Mouse (Mus musculus) bone marrow, adult 2 months (tissue): ENCODE results near the gene Proser2. TPM values are rescaled to one million over a fixed set of nuclear protein-coding genes. Genes with fewer than 3 reads are reported as not detected.
"Not testable (repeated sequence)": the region's sequence is repeated elsewhere in the genome, so short reads cannot be mapped to it uniquely, and the experiment has no call there.

Experiments
- H3K27ac ChIP-seq: fragments of 200-500 bp; 2 replicates; pipeline ENCODE4 v1.5.1; 2012; ENCODE audit warnings: low read depth, mild to moderate bottlenecking, control low read depth, inconsistent platforms, low read length; ENCODE audit not compliant: control insufficient read depth, poor library complexity, insufficient read depth
- H3K4me1 ChIP-seq: fragments of 200-500 bp; 2 replicates; pipeline ENCODE4 v1.6.1; 2011; ENCODE audit warnings: low read length; ENCODE audit not compliant: control insufficient read depth, insufficient read depth
- H3K4me3 ChIP-seq: fragments of 200-500 bp; replicated peaks from 2 replicates; pipeline ENCODE3; 2011; ENCODE audit warnings: mild to moderate bottlenecking, low read depth, low read length, control low read depth; ENCODE audit not compliant: control insufficient read depth
- CTCF ChIP-seq: fragments of 200-500 bp; IDR thresholded peaks from 2 replicates; pipeline ENCODE4 v1.5.1; 2011; ENCODE audit warnings: low read length, control low read depth; ENCODE audit not compliant: control insufficient read depth, insufficient read depth
- POLR2A ChIP-seq: fragments of 200-500 bp; IDR thresholded peaks from 2 replicates; pipeline ENCODE4 v1.6.1; 2011; ENCODE audit warnings: low read depth, mild to moderate bottlenecking, control low read depth, low read length, borderline replicate concordance; ENCODE audit not compliant: control insufficient read depth
- WGBS: fragments of 180-500 bp; shearing (Covaris S2); methylation state at CpG from one replicate; pipeline ENCODE4 v1.1.7; 2018; 5-methylcytosine and 5-hydroxymethylcytosine counted together
- polyA plus RNA-seq: library from polyadenylated mRNA; stranded (reverse); fragments of >200 nt; gene quantifications from 2 replicates; pipeline ENCODE4 v1.2.4, GENCODE M21; 2011; ENCODE audit warnings: low replicate concordance; ENCODE audit not compliant: missing spikeins, insufficient read depth, insufficient read length

Gene Proser2
- polyA plus RNA-seq, 1 experiment = 7.2 TPM

DNA sequence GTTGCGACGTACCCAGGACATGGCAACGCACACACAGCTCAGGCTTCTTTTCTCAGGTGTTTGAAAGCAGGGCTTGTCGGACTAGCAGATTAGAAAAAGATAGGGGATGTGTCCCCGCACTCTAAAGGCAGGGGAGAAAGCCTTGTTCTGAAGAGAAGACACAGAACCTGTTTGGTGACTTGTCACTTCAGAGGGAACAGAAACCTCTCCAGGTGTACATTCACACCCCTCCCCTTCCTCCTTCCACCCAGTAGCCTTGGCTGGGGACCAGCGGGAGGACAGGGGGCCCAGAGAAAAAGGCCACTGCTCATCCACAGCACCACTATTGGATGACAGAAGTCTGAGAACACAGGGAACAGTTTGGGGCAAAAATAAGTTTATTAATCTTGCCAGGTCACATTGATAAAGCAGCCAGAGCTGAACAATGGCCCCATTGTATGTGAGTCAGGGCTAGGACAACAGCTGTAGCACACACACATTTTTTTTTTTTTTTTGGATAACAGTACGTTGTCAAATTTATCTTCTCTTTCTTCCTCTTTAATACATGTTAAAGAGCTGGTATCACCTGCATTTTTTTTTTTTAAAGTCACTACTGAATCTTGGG lies 32.8 kb downstream of the Proser2 start:
- WGBS = 82% methylated on average over 7 of the region's 7 CpGs

DNA sequence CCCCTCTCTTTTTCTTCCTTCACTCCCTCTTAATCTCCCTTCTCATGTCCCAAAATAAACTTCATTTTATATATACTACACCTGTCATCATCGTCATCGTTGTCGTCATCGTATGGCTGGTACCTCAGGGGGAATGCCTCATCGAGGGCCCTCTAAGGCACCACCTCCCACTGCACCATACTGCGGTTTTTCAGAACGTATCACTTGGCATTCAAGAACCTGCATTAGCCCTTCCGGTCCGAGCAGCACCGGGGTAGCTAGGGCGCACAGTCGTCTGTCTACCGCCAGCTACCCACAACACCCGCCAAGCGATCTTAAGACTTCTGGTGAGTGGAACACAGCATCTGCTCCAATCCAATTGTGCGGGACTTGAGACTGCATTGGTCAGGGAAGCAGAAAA lies 40.1 kb downstream of the Proser2 start:
- not testable (repeated sequence) for H3K4me1 ChIP-seq, H3K4me3 ChIP-seq, H3K27ac ChIP-seq
- WGBS = 90% methylated on average over 16 of the region's 16 CpGs

More for the DNA sequence above, 32.8 kb downstream of the Proser2 start:
- Histone ChIP-seq H3K27ac (no peak overlapping the region), H3K4me3 (no peak overlapping the region), H3K4me1 (no peaks in the 10 kb centered on the region)
- TF ChIP-seq CTCF (no peak), POLR2A (no peak)

- TF ChIP-seq CTCF (no peak), POLR2A (no peak)
- Histone ChIP-seq H3K27ac (no peak overlapping the region), H3K4me1 (no peaks in the 10 kb centered on the region; the same call in 1 of the 2 replicates), H3K4me3 (no peak overlapping the region)
- 84% methylated on average over 5 of the region's 5 CpGs for WGBS
These were observed 42.9 kb downstream of the Proser2 start for GRCm38 (mm10) chr2:6087151-6087550.

- Histone ChIP-seq H3K4me1 (no peaks in the 10 kb centered on the region; the same call in 1 of the 2 replicates), H3K27ac (no peak overlapping the region), H3K4me3 (no peak overlapping the region)
- WGBS = 46% methylated on average over 19 of the region's 19 CpGs
- TF ChIP-seq CTCF (no peak), POLR2A (no peak)
These were observed 44.1 kb downstream of the Proser2 start for GRCm38 (mm10) chr2:6085622-6086530.

- no peak overlapping the region for H3K27ac ChIP-seq
- TF ChIP-seq CTCF (no peak), POLR2A (no peak)
- 65% methylated on average over 1 of the region's 1 CpGs for WGBS
These were observed 46.3 kb downstream of the Proser2 start for GRCm38 (mm10) chr2:6083696-6084095.

GRCm38 (mm10) chr2:6082615-6083014 lies 47.4 kb downstream of the Proser2 start:
- WGBS = 79% methylated on average over 6 of the region's 6 CpGs
- Histone ChIP-seq H3K27ac (no peak overlapping the region), H3K4me1 (no peaks in the 10 kb centered on the region; the same call in 1 of the 2 replicates), H3K4me3 (no peak overlapping the region)
- TF ChIP-seq CTCF (no peak), POLR2A (no peak)

More at GRCm38 (mm10) chr2:6083696-6084095, 46.3 kb downstream of the Proser2 start:
- Histone ChIP-seq H3K4me1 (no peaks in the 10 kb centered on the region; the same call in 1 of the 2 replicates), H3K4me3 (no peak overlapping the region)

GRCm38 (mm10) chr2:6081108-6081507 lies 48.9 kb downstream of the Proser2 start:
- no peak overlapping the region for H3K27ac ChIP-seq
- H3K4me3 ChIP-seq = no peak overlapping the region
- 21% methylated on average over 8 of the region's 8 CpGs for WGBS
- no peaks in the 10 kb centered on the region; the same call in 1 of the 2 replicates for H3K4me1 ChIP-seq
- TF ChIP-seq POLR2A = no peak
- TF ChIP-seq CTCF = no peak

DNA sequence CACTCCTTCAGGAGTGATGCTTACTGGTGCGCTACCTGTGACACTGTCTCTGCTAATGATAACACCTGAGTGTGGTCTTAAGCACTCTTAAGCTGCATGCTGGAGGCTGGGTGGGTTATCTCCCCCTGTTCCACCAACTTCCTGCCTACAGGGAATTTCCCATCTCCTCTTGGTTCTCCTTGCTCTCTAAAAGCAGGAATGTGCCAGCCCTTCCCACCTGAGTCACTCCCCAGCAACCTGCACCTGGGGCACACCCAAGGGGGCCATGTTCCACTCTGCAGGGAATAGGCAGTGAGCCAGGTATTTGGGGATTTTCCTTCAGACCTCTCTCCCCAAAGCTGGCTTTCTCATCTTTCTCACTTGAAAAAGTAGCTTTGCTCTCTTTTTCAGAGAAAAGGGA lies 50.0 kb downstream of the Proser2 start:
- no peak overlapping the region for H3K4me3 ChIP-seq
- H3K27ac ChIP-seq = no peak overlapping the region
- TF ChIP-seq CTCF (no peak), POLR2A (no peak)
- WGBS = 92% methylated on average over 1 of the region's 1 CpGs
- H3K4me1 ChIP-seq = no peaks in the 10 kb centered on the region

DNA sequence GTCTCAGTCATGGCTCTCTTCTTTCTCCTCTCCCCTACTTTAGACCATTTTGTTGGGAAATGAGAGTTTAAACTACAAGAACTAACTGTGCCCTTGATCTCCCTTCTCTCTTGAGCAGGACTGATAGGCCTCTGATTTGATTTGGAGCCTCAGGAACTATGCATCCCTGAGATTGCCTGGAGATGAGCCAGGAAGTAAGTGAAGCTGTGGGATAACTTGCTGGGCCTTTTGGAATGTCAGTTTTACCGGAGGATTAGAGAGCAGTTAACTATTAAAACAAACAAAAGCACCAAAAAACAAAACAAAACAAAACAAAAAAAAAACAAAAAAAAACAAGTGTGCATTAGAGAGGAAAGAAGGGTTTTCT lies 54.5 kb downstream of the Proser2 start:
- WGBS = 79% methylated on average over 1 of the region's 1 CpGs
- Histone ChIP-seq H3K4me3 (no peak overlapping the region), H3K4me1 (peaks cover 1% of the 10 kb centered on the region; the same call in 1 of the 2 replicates), H3K27ac (no peak overlapping the region)
- TF ChIP-seq CTCF = no peak
- no peak for TF ChIP-seq POLR2A
